Mouse (Mus musculus) embryonic facial prominence, embryonic 10.5 days (tissue): Measurements from ENCODE around the gene Pepd. TPM values are rescaled to one million over a fixed set of nuclear protein-coding genes. Genes with fewer than 3 reads are reported as not detected.

Experiments
- DNase-seq: peaks from one replicate; pipeline ENCODE4 v3.0.0-alpha.2; 2017; ENCODE audit warnings: low spot score
- H3K27ac ChIP-seq: fragments of 300-500 bp; sonication (generic); replicated peaks from 2 replicates; pipeline ENCODE4 v1.5.1; 2016; ENCODE audit warnings: mild to moderate bottlenecking
- H3K27me3 ChIP-seq: fragments of 300-500 bp; sonication (generic); replicated peaks from 2 replicates; pipeline ENCODE4 v1.6.1; 2016; ENCODE audit warnings: low read depth, mild to moderate bottlenecking; ENCODE audit not compliant: poor library complexity, severe bottlenecking
- H3K36me3 ChIP-seq: fragments of 300-500 bp; sonication (generic); replicated peaks from 2 replicates; pipeline ENCODE4 v1.6.1; 2016; ENCODE audit warnings: mild to moderate bottlenecking, moderate library complexity
- H3K4me1 ChIP-seq: fragments of 300-500 bp; sonication (generic); 2 replicates; pipeline ENCODE4 v1.6.1; 2016
- H3K4me3 ChIP-seq: fragments of 300-500 bp; sonication (generic); 2 replicates; pipeline ENCODE4 v1.5.1; 2016; ENCODE audit warnings: mild to moderate bottlenecking, moderate library complexity
- H3K9me3 ChIP-seq: fragments of 300-500 bp; sonication (generic); 2 replicates; pipeline ENCODE4 v1.6.1; 2016; ENCODE audit warnings: mild to moderate bottlenecking
- WGBS: fragments of 180-500 bp; shearing (Covaris S2); methylation state at CpG from one replicate; pipeline ENCODE4 v1.1.7; 2016; 5-methylcytosine and 5-hydroxymethylcytosine counted together
- microRNA-seq: library from miRNA; unstranded; fragments of <30 nt; microRNA quantifications from one replicate; pipeline ENCODE4, GENCODE M21; 2017
- polyA plus RNA-seq: library from polyadenylated mRNA; unstranded; fragments of >200 nt; fragmentation: Nextera tagmentation; extraction: Ambion mirVana; gene quantifications from 2 replicates; pipeline ENCODE4 v1.2.1, GENCODE M21; 2016

The Pepd gene
- polyA plus RNA-seq, 1 experiment from 2014 or later = 77.1 TPM

- DNase-seq = no peak
- peaks cover 25% of the 10 kb centered on the region for H3K4me1 ChIP-seq
- no peaks in the 10 kb centered on the region for H3K9me3 ChIP-seq
- peaks cover 21% of the 10 kb centered on the region; the same call in 1 of the 2 replicates for H3K27me3 ChIP-seq
- H3K27ac ChIP-seq = peak overlapping the region; percentile 40; the same call in 1 of the 2 replicates
- WGBS = 79% methylated on average over 9 of the region's 9 CpGs
- no peak overlapping the region for H3K4me3 ChIP-seq
- no peaks in the 10 kb centered on the region for H3K36me3 ChIP-seq
Measured at GRCm38 (mm10) chr7:35081406-35082104, 169.4 kb downstream of the Pepd start.

GRCm38 (mm10) chr7:35084565-35085360 is 172.6 kb downstream of the Pepd start:
- WGBS = 82% methylated on average over 12 of the region's 12 CpGs
- Histone ChIP-seq H3K9me3 (no peaks in the 10 kb centered on the region), H3K27ac (no peak overlapping the region), H3K36me3 (no peaks in the 10 kb centered on the region), H3K4me1 (peaks cover 33% of the 10 kb centered on the region), H3K27me3 (peaks cover 27% of the 10 kb centered on the region; the same call in 1 of the 2 replicates), H3K4me3 (no peak overlapping the region)
- DNase-seq = no peak

- peak overlapping the region; percentile 49 for H3K4me3 ChIP-seq
- no peaks in the 10 kb centered on the region for H3K9me3 ChIP-seq
- WGBS = 2% methylated on average over 21 of the region's 21 CpGs
- H3K27me3 ChIP-seq = peaks cover 27% of the 10 kb centered on the region; the same call in 1 of the 2 replicates
- peak; percentile 70 for DNase-seq
- H3K36me3 ChIP-seq = no peaks in the 10 kb centered on the region
- H3K4me1 ChIP-seq = peaks cover 24% of the 10 kb centered on the region
- H3K27ac ChIP-seq = no peak overlapping the region; the same call in 1 of the 2 replicates
Measured at GRCm38 (mm10) chr7:35086271-35086861, 174.2 kb downstream of the Pepd start.

GRCm38 (mm10) chr7:35090550-35090949 is 178.4 kb downstream of the Pepd start:
- DNase-seq = no peak
- Histone ChIP-seq H3K27ac (no peak overlapping the region), H3K9me3 (no peaks in the 10 kb centered on the region), H3K36me3 (no peaks in the 10 kb centered on the region), H3K27me3 (peaks cover 16% of the 10 kb centered on the region; the same call in 1 of the 2 replicates), H3K4me3 (no peak overlapping the region), H3K4me1 (peaks cover 23% of the 10 kb centered on the region)
- 76% methylated on average over 5 of the region's 5 CpGs for WGBS

Small RNA genes within 50 kb of the gene (microRNA-seq; reads per million reads assigned to microRNA genes)
- gene Gm25033 = not detected

Other genes starting within 250 kb of the Pepd start
- 5.8 and 7.6 TPM in 2 replicates for gene Chst8, start 99.7 kb upstream of the Pepd start, polyA plus RNA-seq
- 42.9 and 46.8 TPM in 2 replicates for gene Cebpg, start 144.2 kb downstream of the Pepd start, polyA plus RNA-seq
- gene Cebpa, start 206.9 kb downstream of the Pepd start, polyA plus RNA-seq = 0.39 and 0.45 TPM in 2 replicates